Mouse (Mus musculus): ENCODE data around the gene Meis2. TPM values are rescaled to one million over a fixed set of nuclear protein-coding genes. Genes with fewer than 3 reads are reported as not detected.

Gene Meis2
- polyA plus RNA-seq, 1 experiment from 2014 or later: 22.6 TPM

DNA sequence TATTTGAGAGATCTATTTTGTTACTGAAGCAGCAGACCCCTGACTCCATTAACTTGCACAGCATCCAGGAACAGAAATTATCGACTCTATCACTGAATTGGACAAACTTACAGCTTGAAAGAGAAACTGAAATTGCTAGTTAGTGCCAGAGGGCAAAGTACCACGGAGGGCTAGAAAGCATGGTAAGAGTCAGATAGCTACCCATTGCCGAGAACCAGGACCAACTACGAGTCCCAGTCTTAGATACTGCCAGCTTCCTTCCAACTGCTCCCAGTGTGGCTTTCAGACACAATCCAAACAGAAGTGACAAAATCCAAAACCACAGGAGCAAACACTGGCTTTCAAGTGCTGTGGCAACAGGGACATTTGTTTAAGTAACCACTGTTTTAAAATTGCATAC lies 81.2 kb downstream of the Meis2 start:
- Histone ChIP-seq H3K4me3 (ENCODE audit: low read length) (no peak overlapping the region), H3K27me3 (ENCODE audit: control insufficient read depth, insufficient read depth, low read length) (no peaks in the 10 kb centered on the region), H3K9ac (ENCODE audit: low read length) (no peak overlapping the region), H3K27ac (ENCODE audit: low read length) (no peak overlapping the region), H3K9me3 (replicated peaks; ENCODE audit: control insufficient read depth, low read length) (no peaks in the 10 kb centered on the region), H3K4me2 (ENCODE audit: low read depth, low read length) (no peak overlapping the region), H3K36me3 (ENCODE audit: control insufficient read depth, insufficient read depth) (peaks cover 4% of the 10 kb centered on the region; the same call in 1 of the 2 replicates), H3K4me1 (ENCODE audit: control insufficient read depth, insufficient read depth, low read length) (no peaks in the 10 kb centered on the region; the same call in 1 of the 2 replicates)
- no peak for ATAC-seq (replicated peaks; ENCODE audit: extremely low read depth, insufficient read depth, low FRiP score)
- 80% methylated on average over 4 of the region's 4 CpGs for WGBS

DNA sequence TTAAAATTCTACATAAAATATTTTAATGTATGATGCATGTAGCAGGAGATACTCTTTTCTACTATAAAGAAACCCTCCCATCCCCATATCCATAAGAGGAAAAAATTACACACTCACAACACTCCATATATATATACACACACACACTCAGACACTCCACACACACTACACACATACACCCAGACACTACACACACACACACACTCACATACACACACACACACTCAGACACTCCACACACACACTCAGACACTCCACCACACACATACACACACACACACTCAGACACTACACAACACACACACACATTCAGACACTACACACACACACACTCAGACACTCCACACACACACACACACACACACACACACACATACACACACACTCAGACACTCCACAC lies 85.1 kb downstream of the Meis2 start:
- Histone ChIP-seq H3K4me3 (ENCODE audit: low read length) (no peak overlapping the region), H3K9ac (ENCODE audit: low read length) (no peak overlapping the region), H3K36me3 (ENCODE audit: control insufficient read depth, insufficient read depth) (no peaks in the 10 kb centered on the region; the same call in 1 of the 2 replicates), H3K4me2 (ENCODE audit: low read depth, low read length) (no peak overlapping the region), H3K9me3 (replicated peaks; ENCODE audit: control insufficient read depth, low read length) (no peaks in the 10 kb centered on the region), H3K27me3 (ENCODE audit: control insufficient read depth, insufficient read depth, low read length) (no peaks in the 10 kb centered on the region), H3K4me1 (ENCODE audit: control insufficient read depth, insufficient read depth, low read length) (no peaks in the 10 kb centered on the region; the same call in 1 of the 2 replicates), H3K27ac (ENCODE audit: low read length) (no peak overlapping the region)
- no peak for ATAC-seq (replicated peaks; ENCODE audit: extremely low read depth, insufficient read depth, low FRiP score)

DNA sequence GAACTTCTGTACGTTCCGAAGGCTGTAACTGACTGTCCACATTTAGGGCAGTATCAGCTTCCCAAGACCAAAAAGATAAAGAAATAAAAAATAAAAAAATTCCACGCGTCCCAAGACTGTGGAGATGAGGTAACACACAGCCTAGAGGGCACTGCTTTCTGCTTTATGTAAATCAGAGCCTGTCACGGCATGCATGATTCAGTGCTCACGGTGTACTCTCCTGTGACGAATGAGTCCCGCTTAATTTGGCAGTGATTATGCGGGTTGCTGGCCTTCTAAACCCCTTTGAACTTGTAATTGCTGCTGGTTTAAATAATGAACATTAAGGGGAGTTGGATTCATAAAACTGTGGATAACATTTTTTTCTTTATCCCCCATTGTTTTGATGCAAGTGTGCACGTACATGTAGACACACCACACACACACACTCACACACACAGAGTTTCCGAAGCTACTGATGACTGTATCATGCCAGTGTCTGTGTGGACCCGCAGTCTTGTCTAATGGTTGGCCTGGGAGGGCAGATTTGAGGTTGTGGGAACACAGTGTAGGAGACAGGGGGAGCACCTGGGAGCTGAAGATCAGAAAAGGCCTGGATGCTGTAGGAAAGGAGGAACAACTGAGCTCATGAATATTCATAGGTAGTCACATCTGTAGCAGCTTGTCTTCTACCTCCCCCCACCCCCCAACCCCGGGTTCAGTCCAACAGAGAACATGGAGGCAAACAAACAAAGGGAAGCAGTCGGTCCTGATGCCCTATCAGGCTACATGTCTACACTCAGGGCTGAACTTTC lies 85.8 kb downstream of the Meis2 start:
- Histone ChIP-seq H3K27ac (ENCODE audit: low read length) (no peak overlapping the region), H3K4me2 (ENCODE audit: low read depth, low read length) (no peak overlapping the region), H3K9me3 (replicated peaks; ENCODE audit: control insufficient read depth, low read length) (no peaks in the 10 kb centered on the region), H3K4me1 (ENCODE audit: control insufficient read depth, insufficient read depth, low read length) (no peaks in the 10 kb centered on the region; the same call in 1 of the 2 replicates), H3K27me3 (ENCODE audit: control insufficient read depth, insufficient read depth, low read length) (no peaks in the 10 kb centered on the region), H3K4me3 (ENCODE audit: low read length) (no peak overlapping the region), H3K9ac (ENCODE audit: low read length) (no peak overlapping the region), H3K36me3 (ENCODE audit: control insufficient read depth, insufficient read depth) (no peaks in the 10 kb centered on the region; the same call in 1 of the 2 replicates)
- 67% methylated on average over 14 of the region's 14 CpGs for WGBS
- ATAC-seq (replicated peaks; ENCODE audit: extremely low read depth, insufficient read depth, low FRiP score): no peak

GRCm38 (mm10) chr2:115978666-115979065 lies 87.0 kb downstream of the Meis2 start:
- no peaks in the 10 kb centered on the region; the same call in 1 of the 2 replicates for H3K4me1 ChIP-seq (ENCODE audit: control insufficient read depth, insufficient read depth, low read length)
- no peaks in the 10 kb centered on the region for H3K9me3 ChIP-seq (replicated peaks; ENCODE audit: control insufficient read depth, low read length)
- H3K4me2 ChIP-seq (ENCODE audit: low read depth, low read length): no peak overlapping the region
- no peaks in the 10 kb centered on the region for H3K27me3 ChIP-seq (ENCODE audit: control insufficient read depth, insufficient read depth, low read length)
- H3K36me3 ChIP-seq (ENCODE audit: control insufficient read depth, insufficient read depth): no peaks in the 10 kb centered on the region; the same call in 1 of the 2 replicates
- H3K9ac ChIP-seq (ENCODE audit: low read length): no peak overlapping the region
- H3K4me3 ChIP-seq (ENCODE audit: low read length): no peak overlapping the region
- ATAC-seq (replicated peaks; ENCODE audit: extremely low read depth, insufficient read depth, low FRiP score): no peak
- 54% methylated on average over 5 of the region's 5 CpGs for WGBS
- H3K27ac ChIP-seq (ENCODE audit: low read length): no peak overlapping the region

DNA sequence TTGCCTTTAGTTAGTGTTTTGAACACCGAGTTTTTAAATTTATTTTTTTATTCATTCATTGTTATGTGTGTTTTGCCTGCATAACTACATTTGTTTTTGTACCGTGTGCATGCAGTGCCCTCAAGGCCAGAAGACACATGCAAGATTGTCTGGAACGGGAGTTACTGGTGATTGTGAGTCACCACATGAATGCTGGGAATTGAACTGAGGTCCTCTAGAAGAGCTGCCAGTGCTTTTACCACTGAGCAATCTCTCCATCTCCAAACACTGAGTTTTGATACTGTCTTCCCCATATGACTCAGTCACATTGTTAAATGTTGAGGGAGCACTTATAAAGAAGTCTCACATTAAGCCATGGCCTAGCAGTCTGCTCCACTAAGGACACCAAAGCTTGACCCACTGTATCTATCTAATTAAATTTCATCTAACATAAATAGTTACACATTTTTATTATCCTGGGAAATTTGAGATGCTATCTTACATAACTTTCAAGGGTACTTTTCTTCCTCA lies 94.3 kb downstream of the Meis2 start:
- Histone ChIP-seq H3K4me1 (ENCODE audit: control insufficient read depth, insufficient read depth, low read length) (no peaks in the 10 kb centered on the region), H3K27ac (ENCODE audit: low read length) (no peak overlapping the region), H3K36me3 (ENCODE audit: control insufficient read depth, insufficient read depth) (no peaks in the 10 kb centered on the region), H3K27me3 (ENCODE audit: control insufficient read depth, insufficient read depth, low read length) (no peaks in the 10 kb centered on the region), H3K9me3 (replicated peaks; ENCODE audit: control insufficient read depth, low read length) (no peaks in the 10 kb centered on the region), H3K9ac (ENCODE audit: low read length) (no peak overlapping the region), H3K4me2 (ENCODE audit: low read depth, low read length) (no peak overlapping the region), H3K4me3 (ENCODE audit: low read length) (no peak overlapping the region)
- no peak for ATAC-seq (replicated peaks; ENCODE audit: extremely low read depth, insufficient read depth, low FRiP score)
- whole genome bisulfite sequencing: 84% methylated on average over 3 of the region's 3 CpGs

DNA sequence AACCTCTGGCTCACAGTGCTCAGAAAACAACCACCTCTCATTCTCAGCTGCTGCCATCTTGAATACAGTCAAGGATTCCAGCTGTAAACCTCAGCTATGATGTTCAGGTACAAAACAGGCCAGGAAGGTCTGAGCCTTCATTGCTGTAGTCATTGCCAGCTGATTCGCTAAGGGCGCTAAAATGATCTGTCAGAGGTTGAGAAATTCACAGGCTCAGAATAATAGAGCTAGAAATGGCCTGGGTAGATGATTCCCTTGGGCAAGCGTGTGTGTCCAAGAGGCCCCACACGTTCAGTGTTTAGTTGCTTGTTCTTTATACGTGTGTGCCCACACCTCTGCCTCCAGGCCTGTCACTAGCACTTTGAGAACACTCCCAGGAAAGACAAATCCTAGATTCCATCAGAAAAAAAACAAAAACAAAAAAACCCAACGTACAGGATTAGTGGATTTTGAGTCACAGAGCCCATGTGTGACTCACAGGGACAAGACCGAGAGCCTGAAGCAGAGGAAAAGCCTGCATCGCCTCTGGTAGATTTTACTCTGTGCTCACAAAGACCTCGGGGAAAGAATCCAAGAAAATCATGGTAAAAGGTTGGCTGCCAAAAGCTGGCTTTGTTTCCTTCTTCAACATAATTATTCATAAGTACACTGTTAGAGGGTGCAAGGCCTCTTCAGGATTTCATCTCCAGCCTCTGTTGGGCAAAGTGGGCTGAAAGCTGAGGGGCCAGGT lies 95.4 kb downstream of the Meis2 start:
- Histone ChIP-seq H3K9ac (ENCODE audit: low read length) (no peak overlapping the region), H3K4me3 (ENCODE audit: low read length) (no peak overlapping the region), H3K9me3 (replicated peaks; ENCODE audit: control insufficient read depth, low read length) (no peaks in the 10 kb centered on the region), H3K36me3 (ENCODE audit: control insufficient read depth, insufficient read depth) (no peaks in the 10 kb centered on the region), H3K27ac (ENCODE audit: low read length) (peak overlapping the region; percentile 0; the same call in 1 of the 2 replicates), H3K4me2 (ENCODE audit: low read depth, low read length) (no peak overlapping the region), H3K4me1 (ENCODE audit: control insufficient read depth, insufficient read depth, low read length) (no peaks in the 10 kb centered on the region), H3K27me3 (ENCODE audit: control insufficient read depth, insufficient read depth, low read length) (no peaks in the 10 kb centered on the region)
- WGBS: 77% methylated on average over 9 of the region's 9 CpGs
- ATAC-seq (replicated peaks; ENCODE audit: extremely low read depth, insufficient read depth, low FRiP score): no peak

DNA sequence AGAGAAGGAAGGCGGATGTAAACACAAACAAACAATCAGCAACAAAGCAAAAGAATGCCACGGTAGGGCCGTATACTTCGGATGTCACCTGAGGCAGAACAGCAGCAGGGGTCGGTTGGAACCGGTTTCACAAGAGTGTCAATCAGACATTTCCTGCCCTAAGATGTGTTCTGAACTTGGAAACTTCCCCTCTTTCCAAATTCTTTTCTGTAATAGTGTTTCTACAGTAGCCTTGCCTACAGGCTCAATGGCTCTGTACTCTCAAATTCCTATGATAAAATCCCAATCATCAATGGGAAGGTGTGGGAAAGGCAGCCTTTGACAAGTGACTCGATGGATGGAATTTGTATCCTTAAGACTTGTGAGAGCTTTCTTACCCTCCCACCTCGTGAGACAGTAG lies 96.4 kb downstream of the Meis2 start:
- no peak overlapping the region for H3K4me3 ChIP-seq (ENCODE audit: low read length)
- no peak overlapping the region for H3K9ac ChIP-seq (ENCODE audit: low read length)
- H3K9me3 ChIP-seq (replicated peaks; ENCODE audit: control insufficient read depth, low read length): no peaks in the 10 kb centered on the region
- ATAC-seq (replicated peaks; ENCODE audit: extremely low read depth, insufficient read depth, low FRiP score): no peak
- H3K27ac ChIP-seq (ENCODE audit: low read length): no peak overlapping the region
- H3K4me1 ChIP-seq (ENCODE audit: control insufficient read depth, insufficient read depth, low read length): peaks cover 1% of the 10 kb centered on the region
- H3K27me3 ChIP-seq (ENCODE audit: control insufficient read depth, insufficient read depth, low read length): no peaks in the 10 kb centered on the region
- no peak overlapping the region for H3K4me2 ChIP-seq (ENCODE audit: low read depth, low read length)
- no peaks in the 10 kb centered on the region for H3K36me3 ChIP-seq (ENCODE audit: control insufficient read depth, insufficient read depth)
- WGBS: 53% methylated on average over 8 of the region's 8 CpGs

DNA sequence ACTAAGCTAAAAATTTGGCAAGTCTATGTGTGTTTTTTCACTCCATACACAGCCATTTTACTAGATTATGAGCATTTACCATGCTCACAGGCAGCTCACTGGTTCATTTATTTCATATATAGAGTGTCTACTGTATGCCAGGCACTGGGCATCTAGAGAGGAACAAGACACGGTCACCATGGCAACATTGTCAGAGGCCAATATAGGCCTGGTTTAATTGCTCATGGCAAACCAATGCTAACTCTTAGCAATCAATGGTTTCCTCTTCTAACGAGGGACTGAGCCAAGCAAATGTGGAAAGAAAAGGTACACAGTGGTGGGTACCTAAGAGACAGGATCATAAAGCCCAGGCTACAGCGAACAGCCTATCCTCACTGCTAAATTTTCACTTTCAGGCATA lies 100.7 kb downstream of the Meis2 start:
- no peaks in the 10 kb centered on the region for H3K36me3 ChIP-seq (ENCODE audit: control insufficient read depth, insufficient read depth)
- 89% methylated on average over 3 of the region's 3 CpGs for WGBS
- H3K4me1 ChIP-seq (ENCODE audit: control insufficient read depth, insufficient read depth, low read length): peaks cover 18% of the 10 kb centered on the region
- no peak overlapping the region for H3K4me3 ChIP-seq (ENCODE audit: low read length)
- H3K27me3 ChIP-seq (ENCODE audit: control insufficient read depth, insufficient read depth, low read length): no peaks in the 10 kb centered on the region
- no peak for ATAC-seq (replicated peaks; ENCODE audit: extremely low read depth, insufficient read depth, low FRiP score)
- no peak overlapping the region for H3K4me2 ChIP-seq (ENCODE audit: low read depth, low read length)
- no peak overlapping the region for H3K9ac ChIP-seq (ENCODE audit: low read length)
- no peak overlapping the region for H3K27ac ChIP-seq (ENCODE audit: low read length)
- H3K9me3 ChIP-seq (replicated peaks; ENCODE audit: control insufficient read depth, low read length): no peaks in the 10 kb centered on the region

All from heart, embryonic 16.5 days (tissue).